18 mouse cellular contexts compared by ENCODE assay signal in genomic region chr13:49469002-49469401, GRCm38 (mm10). TPM values are rescaled to one million over a fixed set of nuclear protein-coding genes. Genes with fewer than 3 reads are reported as not detected.
DNase-seq lines count a peak whose midpoint lies in the region; ATAC-seq and TF ChIP-seq lines count a peak whose summit lies in the region.
"Had no signal": no experiment of that assay in that cellular context is flagged by ENCODE, and none has a peak within 500 bp of the region (broad histone marks: within the 10 kb centered on the region; RNA-seq: fewer than 3 reads in every experiment).

No protein-coding gene starts in this region.

- no peaks in the 10 kb centered on the region for H3K9me3 ChIP-seq in limb, embryonic 13.5 days
- no peaks in the 10 kb centered on the region for H3K9me3 ChIP-seq in limb, embryonic 10.5 days (replicated peaks)
- H3K9me3 ChIP-seq in stomach, postnatal 0 days (ENCODE audit: control insufficient read depth, low read length), result no peaks in the 10 kb centered on the region
- H3K9me3 ChIP-seq: embryonic facial prominence, embryonic 12.5 days; heart, embryonic 15.5 days; hindbrain, embryonic 15.5 days; kidney, embryonic 15.5 days; liver, embryonic 12.5 days; lung, embryonic 15.5 days; neural tube, embryonic 12.5 days had no signal

- ATAC-seq in limb, embryonic 13.5 days (ENCODE audit: low FRiP score, low read depth), result no peak
- ATAC-seq in stomach, postnatal 0 days (ENCODE audit: low FRiP score, low TSS enrichment), result peak; percentile 32; the same call in 1 of the 2 replicates
- ATAC-seq: liver, embryonic 12.5 days; midbrain, embryonic 16.5 days had no signal

- TF ChIP-seq EP300 in heart, adult 2 months (IDR thresholded peaks at IDR 0.05; ENCODE audit: insufficient read depth, low read depth, low read length), result no peak
- TF ChIP-seq EP300 in stomach, postnatal 0 days (optimal IDR thresholded peaks at IDR 0.05), result no peak

- peak; percentile 13; the same call in 1 of the 2 replicates for TF ChIP-seq CTCF in cerebellum, adult 2 months (IDR thresholded peaks at IDR 0.05; ENCODE audit: borderline replicate concordance, insufficient read depth, low read depth, low read length)
- peak; percentile 43 for TF ChIP-seq CTCF in heart, adult 2 months (IDR thresholded peaks at IDR 0.05)
- TF ChIP-seq CTCF in stomach, postnatal 0 days (IDR thresholded peaks at IDR 0.05; ENCODE audit: low read depth), result peak; percentile 40; the same call in 1 of the 2 replicates

- TF ChIP-seq POLR2A in cerebellum, adult 2 months (IDR thresholded peaks at IDR 0.05; ENCODE audit: borderline replicate concordance, insufficient read depth, low read length), result no peak
- TF ChIP-seq POLR2A in heart, adult 2 months (IDR thresholded peaks at IDR 0.05; ENCODE audit: insufficient read depth, low read depth, low read length), result no peak

- no peak overlapping the region for H3K4me3 ChIP-seq in cerebellum, adult 2 months (replicated peaks; ENCODE audit: insufficient read depth, low read depth, low read length)
- no peak overlapping the region for H3K4me3 ChIP-seq in heart, adult 2 months
- H3K4me3 ChIP-seq in limb, embryonic 13.5 days, result no peak overlapping the region
- no peak overlapping the region for H3K4me3 ChIP-seq in limb, embryonic 10.5 days
- no peak overlapping the region for H3K4me3 ChIP-seq in stomach, postnatal 0 days (ENCODE audit: low read depth, low read length)
- H3K4me3 ChIP-seq: embryonic facial prominence, embryonic 12.5 days; heart, embryonic 15.5 days; hindbrain, embryonic 15.5 days; kidney, embryonic 15.5 days; liver, embryonic 12.5 days; lung, embryonic 15.5 days; neural tube, embryonic 12.5 days had no signal

- intact Hi-C loops in heart, adult 2 months (cut with DNase I), result no loop called here
- intact Hi-C loops in heart, postnatal 36 days (cut with DNase I), result no loop called here

- H3K9ac ChIP-seq in heart, adult 2 months (ENCODE audit: low read depth, low read length), result no peak overlapping the region
- no peak overlapping the region for H3K9ac ChIP-seq in limb, embryonic 13.5 days
- no peak overlapping the region for H3K9ac ChIP-seq in stomach, postnatal 0 days (ENCODE audit: low read length)
- H3K9ac ChIP-seq: embryonic facial prominence, embryonic 12.5 days; heart, embryonic 15.5 days; hindbrain, embryonic 15.5 days; kidney, embryonic 15.5 days; liver, embryonic 12.5 days; lung, embryonic 15.5 days; neural tube, embryonic 12.5 days had no signal

- H3K27me3 ChIP-seq in cerebellum, adult 2 months (ENCODE audit: control insufficient read depth, insufficient read depth, low read length), result no peaks in the 10 kb centered on the region
- no peaks in the 10 kb centered on the region for H3K27me3 ChIP-seq in heart, adult 2 months (ENCODE audit: control insufficient read depth, insufficient read depth, low read length)
- no peaks in the 10 kb centered on the region for H3K27me3 ChIP-seq in limb, embryonic 13.5 days
- no peaks in the 10 kb centered on the region for H3K27me3 ChIP-seq in limb, embryonic 10.5 days (ENCODE audit: low read depth, poor library complexity, severe bottlenecking)
- no peaks in the 10 kb centered on the region for H3K27me3 ChIP-seq in stomach, postnatal 0 days (ENCODE audit: control insufficient read depth, insufficient read depth, low read length)
- H3K27me3 ChIP-seq: embryonic facial prominence, embryonic 12.5 days; heart, embryonic 15.5 days; hindbrain, embryonic 15.5 days; kidney, embryonic 15.5 days; liver, embryonic 12.5 days; lung, embryonic 15.5 days; neural tube, embryonic 12.5 days had no signal

- H3K79me2 ChIP-seq in heart, adult 2 months (replicated peaks; ENCODE audit: control insufficient read depth, insufficient read depth, low read length), result no peaks in the 10 kb centered on the region

- H3K36me3 ChIP-seq in heart, adult 2 months (ENCODE audit: control insufficient read depth, insufficient read depth, low read length), result peaks cover 6% of the 10 kb centered on the region
- H3K36me3 ChIP-seq in limb, embryonic 13.5 days, result peaks cover 16% of the 10 kb centered on the region
- peaks cover 18% of the 10 kb centered on the region for H3K36me3 ChIP-seq in limb, embryonic 10.5 days
- H3K36me3 ChIP-seq in stomach, postnatal 0 days (ENCODE audit: control insufficient read depth, insufficient read depth, low read length), result 0 out of 2 replicates have a peak, but pooled peaks cover 2% of the 10 kb centered on the region
- H3K36me3 ChIP-seq: embryonic facial prominence, embryonic 12.5 days had no signal

- H3K4me1 ChIP-seq in cerebellum, adult 2 months (ENCODE audit: control insufficient read depth, insufficient read depth, low read length), result no peaks in the 10 kb centered on the region
- peaks cover 19% of the 10 kb centered on the region for H3K4me1 ChIP-seq in heart, adult 2 months (ENCODE audit: control insufficient read depth, insufficient read depth, low read length)
- H3K4me1 ChIP-seq in limb, embryonic 13.5 days, result peaks cover 31% of the 10 kb centered on the region
- peaks cover 3% of the 10 kb centered on the region; the same call in 1 of the 2 replicates for H3K4me1 ChIP-seq in limb, embryonic 10.5 days
- H3K4me1 ChIP-seq in stomach, postnatal 0 days (replicated peaks; ENCODE audit: control insufficient read depth, insufficient read depth), result no peaks in the 10 kb centered on the region
- H3K4me1 ChIP-seq: hindbrain, embryonic 15.5 days; neural tube, embryonic 12.5 days had no signal

- DNase-seq in cerebellum, adult 2 months, result peak in 1 of 2 experiments; percentile 23
- DNase-seq in cerebellum, adult 11-12 months, result no peak
- no peak for DNase-seq in heart, adult 2 months
- DNase-seq in heart, postnatal 36 days, result no peak
- no peak for DNase-seq in limb, embryonic 10.5 days (ENCODE audit: low spot score)
- no peak for DNase-seq in stomach, postnatal 0 days (ENCODE audit: low spot score)
- no peak for DNase-seq in thymus, postnatal 0 days (ENCODE audit: low spot score)
- DNase-seq: right cerebral cortex, postnatal 14 days had no signal

- 61% methylated on average over 5 of the region's 5 CpGs for WGBS in cerebellum, adult 2 months
- 74% methylated on average over 5 of the region's 5 CpGs for WGBS in heart, adult 2 months
- WGBS in limb, embryonic 13.5 days, result 79% methylated on average over 5 of the region's 5 CpGs
- 96% methylated on average over 5 of the region's 5 CpGs for WGBS in limb, embryonic 10.5 days
- 83% methylated on average over 5 of the region's 5 CpGs for WGBS in stomach, postnatal 0 days

- no peak overlapping the region for H3K27ac ChIP-seq in cerebellum, adult 2 months (ENCODE audit: insufficient read depth, low read length)
- H3K27ac ChIP-seq in heart, adult 2 months, result no peak overlapping the region
- peak overlapping the region; percentile 48; the same call in 1 of the 2 replicates for H3K27ac ChIP-seq in limb, embryonic 13.5 days
- H3K27ac ChIP-seq in limb, embryonic 10.5 days, result no peak overlapping the region
- H3K27ac ChIP-seq in stomach, postnatal 0 days (replicated peaks), result no peak overlapping the region
- H3K27ac ChIP-seq: embryonic facial prominence, embryonic 12.5 days; heart, embryonic 15.5 days; hindbrain, embryonic 15.5 days; kidney, embryonic 15.5 days; liver, embryonic 12.5 days; neural tube, embryonic 12.5 days had no signal

- no peak overlapping the region for H3K4me2 ChIP-seq in limb, embryonic 13.5 days (replicated peaks)
- H3K4me2 ChIP-seq in stomach, postnatal 0 days (replicated peaks; ENCODE audit: low read depth), result no peak overlapping the region
- H3K4me2 ChIP-seq: embryonic facial prominence, embryonic 12.5 days; heart, embryonic 15.5 days; hindbrain, embryonic 15.5 days; kidney, embryonic 15.5 days; liver, embryonic 12.5 days; lung, embryonic 15.5 days; neural tube, embryonic 12.5 days had no signal

RNA-seq across cellular contexts. Expression of gene Tes3-ps, which starts 24.1 kb away (rescaled TPM):
- polyA plus RNA-seq in cerebellum, adult 2 months (2012; rRNA removed), result 0.39 and 0.40 TPM in 2 replicates
- 1 to 10 TPM in 1 of 2 experiments, under 1 TPM in 1; 0.99 to 1.4 TPM for total RNA-seq in heart, adult 2 months (2021)
- polyA plus RNA-seq in heart, adult 2 months (2012; rRNA removed), result 0.08 and 0.09 TPM in 2 replicates
- total RNA-seq in heart, postnatal 36 days (2021), result 1 to 10 TPM; 1.1 to 1.5 TPM
- 1.2 and 1.5 TPM in 2 replicates for polyA plus RNA-seq in limb, embryonic 13.5 days (2015; fragmentation: Nextera tagmentation; extraction: Ambion mirVana)
- 1.0 and 1.5 TPM in 2 replicates for polyA plus RNA-seq in limb, embryonic 10.5 days (2016; fragmentation: Nextera tagmentation; extraction: Ambion mirVana)
- polyA plus RNA-seq in stomach, postnatal 0 days (2015; fragmentation: Nextera tagmentation; extraction: Ambion mirVana), result 0.35 and 0.45 TPM in 2 replicates
- 0.77 and 1.4 TPM in 2 replicates for polyA plus RNA-seq in thymus, postnatal 0 days (2015; fragmentation: Nextera tagmentation; extraction: Ambion mirVana)
- polyA plus RNA-seq: gonadal fat pad, adult 2 months had no signal

RNA-seq across cellular contexts. Expression of gene Ecm2, which starts 35.6 kb away (rescaled TPM):
- 4.3 and 5.1 TPM in 2 replicates for polyA plus RNA-seq in cerebellum, adult 2 months (2012; rRNA removed)
- 10 to 100 TPM; 13.4 to 15.4 TPM for total RNA-seq in heart, adult 2 months (2021)
- polyA plus RNA-seq in heart, adult 2 months (2012; rRNA removed), result 8.2 and 14.8 TPM in 2 replicates
- 10 to 100 TPM; 14.2 to 14.5 TPM for total RNA-seq in heart, postnatal 36 days (2021)
- polyA plus RNA-seq in limb, embryonic 13.5 days (2015; fragmentation: Nextera tagmentation; extraction: Ambion mirVana), result 1.4 and 1.9 TPM in 2 replicates
- polyA plus RNA-seq in limb, embryonic 10.5 days (2016; fragmentation: Nextera tagmentation; extraction: Ambion mirVana), result 0.21 and 0.45 TPM in 2 replicates
- 2.0 and 2.2 TPM in 2 replicates for polyA plus RNA-seq in stomach, postnatal 0 days (2015; fragmentation: Nextera tagmentation; extraction: Ambion mirVana)
- polyA plus RNA-seq in thymus, postnatal 0 days (2015; fragmentation: Nextera tagmentation; extraction: Ambion mirVana), result 0.60 and 0.79 TPM in 2 replicates

RNA-seq across cellular contexts. Expression of gene Ippk, which starts 48.0 kb away (rescaled TPM):
- polyA plus RNA-seq in cerebellum, adult 2 months (2012; rRNA removed), result 11.3 and 12.8 TPM in 2 replicates
- 1 to 10 TPM; 6.7 to 7.3 TPM for total RNA-seq in heart, adult 2 months (2021)
- 4.3 and 6.9 TPM in 2 replicates for polyA plus RNA-seq in heart, adult 2 months (2012; rRNA removed)
- 1 to 10 TPM; 6.5 TPM for total RNA-seq in heart, postnatal 36 days (2021)
- 13.9 and 14.3 TPM in 2 replicates for polyA plus RNA-seq in limb, embryonic 13.5 days (2015; fragmentation: Nextera tagmentation; extraction: Ambion mirVana)
- polyA plus RNA-seq in limb, embryonic 10.5 days (2016; fragmentation: Nextera tagmentation; extraction: Ambion mirVana), result 17.3 and 21.0 TPM in 2 replicates
- polyA plus RNA-seq in stomach, postnatal 0 days (2015; fragmentation: Nextera tagmentation; extraction: Ambion mirVana), result 22.1 and 23.4 TPM in 2 replicates
- 13.5 and 15.2 TPM in 2 replicates for polyA plus RNA-seq in thymus, postnatal 0 days (2015; fragmentation: Nextera tagmentation; extraction: Ambion mirVana)
